Mouse (Mus musculus) intestine, postnatal 0 days (tissue): ENCODE measurements around the gene Dicer1. TPM values are rescaled to one million over a fixed set of nuclear protein-coding genes. Genes with fewer than 3 reads are reported as not detected.

Experiments
- ATAC-seq: fragments of 200-750 bp; cut with Nextera tagmentation; 2 replicates; pipeline ENCODE4 v1.8.0; 2017; ENCODE audit warnings: mild to moderate bottlenecking, moderate TSS enrichment, moderate library complexity
- H3K27ac ChIP-seq: fragments of 300-500 bp; sonication (generic); 2 replicates; pipeline ENCODE4 v1.5.1; 2014; ENCODE audit warnings: mild to moderate bottlenecking, low read depth, low read length, moderate library complexity
- H3K27me3 ChIP-seq: fragments of 300-500 bp; sonication (generic); replicated peaks from 2 replicates; pipeline ENCODE4 v1.6.1; 2014; ENCODE audit warnings: low read length, mixed read lengths; ENCODE audit not compliant: control insufficient read depth, insufficient read depth
- H3K36me3 ChIP-seq: fragments of 300-500 bp; sonication (generic); 2 replicates; pipeline ENCODE4 v1.6.1; 2014; ENCODE audit warnings: mild to moderate bottlenecking, moderate library complexity; ENCODE audit not compliant: control insufficient read depth, insufficient read depth
- H3K4me1 ChIP-seq: fragments of 300-500 bp; sonication (generic); replicated peaks from 2 replicates; pipeline ENCODE4 v1.6.1; 2014; ENCODE audit warnings: antibody characterized with exemption, low read length, mixed read lengths; ENCODE audit not compliant: control insufficient read depth, insufficient read depth
- H3K4me2 ChIP-seq: fragments of 300-500 bp; sonication (generic); replicated peaks from 2 replicates; pipeline ENCODE4 v1.6.1; 2014; ENCODE audit warnings: low read depth, mild to moderate bottlenecking, moderate library complexity
- H3K4me3 ChIP-seq: fragments of 300-500 bp; sonication (generic); 2 replicates; pipeline ENCODE4 v1.5.1; 2014; ENCODE audit warnings: low read depth, low read length
- H3K9ac ChIP-seq: fragments of 300-500 bp; sonication (generic); 2 replicates; pipeline ENCODE4 v1.6.1; 2014; ENCODE audit warnings: mild to moderate bottlenecking, low read depth, low read length
- H3K9me3 ChIP-seq: fragments of 300-500 bp; sonication (generic); 2 replicates; pipeline ENCODE4 v1.6.1; 2016; ENCODE audit warnings: mixed run types; ENCODE audit not compliant: control insufficient read depth
- CTCF ChIP-seq: sonication (generic); IDR thresholded peaks from 2 replicates; pipeline ENCODE4 v1.5.1; 2016; ENCODE audit warnings: low read depth, mild to moderate bottlenecking, control low read depth, antibody characterized with exemption, moderate library complexity
- WGBS: fragments of 180-500 bp; shearing (Covaris S2); extraction: QIAGEN DNeasy Blood & Tissue Kit; methylation state at CpG from one replicate; pipeline ENCODE4 v1.1.7; 2014; 5-methylcytosine and 5-hydroxymethylcytosine counted together
- polyA plus RNA-seq: library from polyadenylated mRNA; unstranded; fragments of >200 nt; fragmentation: Nextera tagmentation; extraction: Ambion mirVana; gene quantifications from 2 replicates; pipeline ENCODE4 v1.2.1, GENCODE M21; 2015

Gene Dicer1
- polyA plus RNA-seq, 1 experiment from 2014 or later = 16.0 TPM

DNA sequence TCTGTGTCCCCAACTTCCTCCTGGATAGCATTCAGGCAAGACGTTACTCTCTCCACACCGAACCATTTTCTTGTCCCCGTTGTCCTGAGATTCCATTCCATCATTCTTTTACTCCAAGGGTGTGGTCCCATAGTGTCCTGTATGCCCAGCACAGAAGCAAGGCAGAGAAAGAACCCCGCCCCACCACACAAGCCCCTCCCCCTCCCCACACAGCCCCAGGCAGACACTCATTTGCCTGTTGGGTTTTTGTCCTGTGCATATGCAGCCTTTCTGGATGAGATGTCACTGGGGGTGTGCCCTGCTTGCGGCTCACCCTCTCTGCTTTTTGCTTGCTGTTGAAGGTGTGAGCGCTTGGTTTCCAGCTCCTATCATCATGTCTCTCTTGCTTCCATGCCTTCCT, 103.4 kb downstream of the Dicer1 start:
- no peak overlapping the region for H3K27ac ChIP-seq
- no peak overlapping the region for H3K9ac ChIP-seq
- no peak for TF ChIP-seq CTCF
- WGBS = 88% methylated on average over 6 of the region's 6 CpGs
- H3K4me3 ChIP-seq = no peak overlapping the region
- H3K36me3 ChIP-seq = no peaks in the 10 kb centered on the region
- no peak for ATAC-seq
- no peaks in the 10 kb centered on the region for H3K27me3 ChIP-seq
- H3K4me2 ChIP-seq = no peak overlapping the region
- H3K4me1 ChIP-seq = no peaks in the 10 kb centered on the region
- no peaks in the 10 kb centered on the region for H3K9me3 ChIP-seq

DNA sequence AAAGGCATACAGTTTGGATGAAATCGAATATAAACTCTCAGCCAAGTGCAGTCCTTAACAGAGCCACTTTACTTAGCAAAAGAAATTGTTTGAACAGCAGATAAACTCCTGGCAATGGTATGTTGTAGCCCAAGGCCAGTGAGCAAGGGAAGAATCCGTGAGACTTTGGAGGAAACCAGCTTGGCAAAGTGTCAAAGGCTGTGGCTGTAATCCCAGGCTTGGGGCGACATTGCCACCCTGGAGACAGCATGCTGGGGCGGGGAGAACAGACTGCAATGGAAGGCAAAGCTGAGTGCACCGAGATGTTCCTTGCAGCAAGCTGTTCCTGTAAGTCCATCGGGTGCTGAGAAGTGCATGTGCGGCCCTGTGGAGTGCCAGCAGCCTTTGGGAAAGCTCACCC, 109.4 kb downstream of the Dicer1 start:
- no peak for TF ChIP-seq CTCF

DNA sequence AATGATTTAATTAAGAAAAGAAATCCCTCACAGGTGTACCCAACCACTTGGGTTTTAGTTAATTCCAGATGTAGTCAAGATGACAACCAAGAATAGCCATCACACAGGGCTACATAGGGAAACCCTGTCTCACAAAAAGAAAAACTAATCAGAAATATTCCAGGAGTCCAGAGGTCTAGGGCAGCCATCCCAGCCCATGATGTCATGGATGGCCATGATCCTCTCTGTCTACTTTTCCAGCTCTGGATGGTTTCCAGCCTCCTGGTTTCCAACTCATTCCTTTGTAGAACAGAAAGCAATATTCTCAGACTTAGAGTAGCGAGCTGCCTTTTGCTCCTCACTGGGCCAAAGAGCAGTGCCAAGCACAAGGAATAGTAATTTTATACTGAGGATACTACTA, 110.8 kb downstream of the Dicer1 start:
- no peak for ATAC-seq
- Histone ChIP-seq H3K9me3 (no peaks in the 10 kb centered on the region), H3K27me3 (0 out of 2 replicates have a peak, but pooled peaks cover 19% of the 10 kb centered on the region), H3K36me3 (no peaks in the 10 kb centered on the region), H3K9ac (no peak overlapping the region), H3K4me1 (no peaks in the 10 kb centered on the region), H3K27ac (no peak overlapping the region), H3K4me3 (no peak overlapping the region), H3K4me2 (no peak overlapping the region)
- TF ChIP-seq CTCF = no peak
- WGBS = 82% methylated on average over 1 of the region's 1 CpGs

More for the DNA sequence above, 109.4 kb downstream of the Dicer1 start:
- no peak overlapping the region for H3K27ac ChIP-seq
- no peaks in the 10 kb centered on the region for H3K4me1 ChIP-seq
- 0 out of 2 replicates have a peak, but pooled peaks cover 8% of the 10 kb centered on the region for H3K27me3 ChIP-seq
- 54% methylated on average over 7 of the region's 7 CpGs for WGBS
- no peak overlapping the region for H3K4me3 ChIP-seq
- H3K4me2 ChIP-seq = no peak overlapping the region
- no peaks in the 10 kb centered on the region for H3K36me3 ChIP-seq
- no peaks in the 10 kb centered on the region for H3K9me3 ChIP-seq
- no peak overlapping the region for H3K9ac ChIP-seq
- ATAC-seq = no peak

DNA sequence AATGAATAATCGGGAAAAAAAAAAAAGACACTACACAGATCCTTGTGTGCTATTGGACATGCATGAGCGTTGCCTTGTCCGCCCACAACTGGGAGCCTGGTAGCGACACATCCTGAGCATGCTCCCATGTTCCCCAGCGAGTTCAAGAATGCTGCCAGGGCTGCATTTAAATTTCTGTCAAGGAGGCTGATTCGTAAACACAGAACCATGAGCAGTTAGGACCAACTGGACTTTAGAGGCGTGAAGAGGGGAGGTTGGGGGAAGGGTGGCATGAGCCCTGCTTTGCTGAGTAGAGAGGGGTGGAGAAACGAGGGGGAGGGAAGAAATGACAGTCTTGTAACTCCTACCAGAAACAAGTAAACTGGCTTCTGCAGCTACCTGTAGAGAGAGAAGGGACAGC, 113.6 kb downstream of the Dicer1 start:
- Histone ChIP-seq H3K9me3 (no peaks in the 10 kb centered on the region), H3K9ac (no peak overlapping the region), H3K27ac (no peak overlapping the region), H3K4me2 (no peak overlapping the region), H3K27me3 (peaks cover 19% of the 10 kb centered on the region; the same call in 1 of the 2 replicates), H3K36me3 (no peaks in the 10 kb centered on the region), H3K4me1 (no peaks in the 10 kb centered on the region), H3K4me3 (no peak overlapping the region)
- WGBS = 32% methylated on average over 8 of the region's 8 CpGs
- no peak for TF ChIP-seq CTCF
- no peak for ATAC-seq

Other genes with a start within 250 kb of the Dicer1 start
- 8.8 and 9.3 TPM in 2 replicates for gene Clmn, start 113.1 kb upstream of the Dicer1 start, polyA plus RNA-seq